Mouse (Mus musculus) heart, adult 2 months (tissue): ENCODE data around the gene Acox2.

Experiments
- CTCF ChIP-seq: fragments of 200-600 bp; IDR thresholded peaks from 2 replicates; pipeline ENCODE4 v1.8.1; 2022; ENCODE audit warnings: antibody characterized with exemption, mild to moderate bottlenecking, moderate library complexity
- EP300 ChIP-seq: fragments of 200-500 bp; IDR thresholded peaks from 2 replicates; pipeline ENCODE4 v1.6.1; 2011; ENCODE audit warnings: low read depth, low read length, control low read depth; ENCODE audit not compliant: insufficient read depth

DNA sequence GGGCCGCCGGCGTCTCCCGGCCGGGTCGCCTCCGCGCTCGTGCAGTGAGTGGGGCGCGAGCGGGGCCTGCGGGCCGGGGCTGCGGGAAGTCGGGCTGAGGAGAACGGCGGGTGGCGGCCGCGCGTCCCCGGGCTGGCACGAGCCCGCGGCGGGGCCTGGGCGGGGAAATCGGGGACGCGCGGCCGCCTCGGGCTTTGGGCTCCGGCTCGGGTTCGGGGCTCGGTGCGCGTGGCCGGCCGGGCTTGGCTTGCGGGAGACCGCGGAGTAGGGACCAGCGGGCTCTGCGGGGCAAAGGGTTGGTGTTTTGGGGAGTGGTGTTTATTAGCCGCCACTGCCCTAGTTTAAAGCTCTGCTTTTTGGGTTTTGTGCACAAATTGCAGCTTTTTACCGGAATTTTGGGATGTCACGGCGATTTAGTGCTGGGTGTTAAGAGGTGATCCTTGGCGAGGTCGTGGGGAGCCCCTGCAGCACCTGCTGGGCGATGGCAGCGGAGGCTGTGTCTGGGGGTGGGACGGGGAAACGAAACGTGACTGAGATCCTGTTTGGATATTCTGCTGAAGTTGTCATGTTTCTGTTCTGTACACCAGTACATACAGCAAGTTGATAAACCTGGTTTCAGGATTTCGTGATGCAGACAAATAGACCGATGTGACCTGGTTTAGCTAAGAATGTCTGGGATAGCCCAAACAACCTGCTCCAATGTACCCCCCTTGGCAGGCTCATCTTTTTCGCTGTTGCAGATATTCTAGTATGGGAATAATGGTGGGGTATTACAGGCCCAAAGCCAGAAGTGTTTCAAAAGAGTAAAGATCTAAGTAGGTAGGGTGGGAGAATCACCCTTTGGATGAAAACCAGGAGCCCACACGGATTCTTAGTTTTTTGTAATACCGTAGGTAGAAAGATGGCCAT lies 44.6 kb downstream of the Acox2 start:
- TF ChIP-seq EP300 (no peak), CTCF (no peak)
